Mouse (Mus musculus): ENCODE measurements around the gene Alkbh7. TPM values are rescaled to one million over a fixed set of nuclear protein-coding genes. Genes with fewer than 3 reads are reported as not detected.

Alkbh7 gene
- total and polyA plus RNA-seq, 2 experiments, result 23.2 to 42.0 TPM

DNA sequence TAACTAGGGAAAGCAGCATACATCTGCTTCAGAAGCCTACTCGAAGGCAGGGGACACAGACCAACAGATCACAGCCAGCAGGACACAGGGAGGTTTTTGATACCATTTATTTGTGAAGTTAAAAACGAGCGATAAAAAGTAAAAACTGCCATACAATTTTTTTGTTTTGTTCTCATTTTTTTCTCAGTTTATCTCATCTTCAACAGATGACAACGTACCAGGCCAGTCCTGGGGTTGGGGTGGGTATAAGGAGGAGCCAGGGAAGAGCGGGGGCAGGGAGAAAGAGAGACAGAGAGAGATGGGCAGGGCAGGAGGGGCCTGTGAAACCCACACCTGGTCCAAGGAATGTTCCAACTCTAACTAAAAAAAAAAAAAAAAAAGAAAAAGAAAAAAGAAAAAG, 23.8 kb downstream of the Alkbh7 start:
- TF ChIP-seq POLR2A (IDR thresholded peaks at IDR 0.05; ENCODE audit: extremely low read depth, insufficient read depth, low read length) (no peak), CTCF (IDR thresholded peaks at IDR 0.05; ENCODE audit: low read depth, low read length) (no peak)
- Histone ChIP-seq H3K36me3 (ENCODE audit: control insufficient read depth, insufficient read depth, low read length) (peaks cover 22% of the 10 kb centered on the region), H3K4me3 (ENCODE audit: insufficient read depth, low read depth, low read length) (no peak overlapping the region)

DNA sequence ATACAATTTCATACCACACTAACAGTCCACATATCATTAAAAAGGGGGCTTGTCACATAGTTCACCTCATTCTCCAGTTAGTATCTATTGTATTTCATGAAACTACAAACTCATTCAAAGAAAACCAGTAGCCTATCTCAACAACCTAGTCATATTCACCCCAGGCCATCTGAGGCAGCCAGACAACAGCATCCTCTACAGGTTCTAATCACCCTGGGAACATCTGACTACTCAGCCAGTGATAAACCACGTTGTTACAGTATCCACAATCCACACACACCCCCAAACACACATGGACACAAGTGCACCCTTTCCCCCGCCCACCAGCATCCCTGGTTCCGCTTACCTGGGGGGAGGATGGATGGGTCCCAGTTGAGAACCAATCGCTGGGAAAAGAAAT, 30.3 kb downstream of the Alkbh7 start:
- WGBS, result 87% methylated on average over 4 of the region's 4 CpGs
- H3K27ac ChIP-seq (replicated peaks; ENCODE audit: insufficient read depth, low read depth, low read length), result no peak overlapping the region
- TF ChIP-seq CTCF (IDR thresholded peaks at IDR 0.05; ENCODE audit: low read depth, low read length), result no peak
- no peak for TF ChIP-seq POLR2A (IDR thresholded peaks at IDR 0.05; ENCODE audit: extremely low read depth, insufficient read depth, low read length)
- H3K4me3 ChIP-seq (ENCODE audit: insufficient read depth, low read depth, low read length), result no peak overlapping the region
- no peaks in the 10 kb centered on the region for H3K27me3 ChIP-seq (ENCODE audit: control insufficient read depth, insufficient read depth, low read length)
- DNase-seq (ENCODE audit: extremely low read depth, low read depth, low spot score), result no peak
- peaks cover 8% of the 10 kb centered on the region; the same call in 1 of the 2 replicates for H3K4me1 ChIP-seq (ENCODE audit: control insufficient read depth, insufficient read depth, low read length)
- peaks cover 27% of the 10 kb centered on the region for H3K36me3 ChIP-seq (ENCODE audit: control insufficient read depth, insufficient read depth, low read length)
- H3K9ac ChIP-seq (ENCODE audit: low read depth, low read length), result no peak overlapping the region
- H3K79me2 ChIP-seq (ENCODE audit: control insufficient read depth, insufficient read depth, low read length), result peaks cover 8% of the 10 kb centered on the region

More for the DNA sequence above, 23.8 kb downstream of the Alkbh7 start:
- Histone ChIP-seq H3K27ac (replicated peaks; ENCODE audit: insufficient read depth, low read depth, low read length) (no peak overlapping the region), H3K27me3 (ENCODE audit: control insufficient read depth, insufficient read depth, low read length) (no peaks in the 10 kb centered on the region), H3K79me2 (ENCODE audit: control insufficient read depth, insufficient read depth, low read length) (no peaks in the 10 kb centered on the region), H3K9ac (ENCODE audit: low read depth, low read length) (no peak overlapping the region), H3K4me1 (ENCODE audit: control insufficient read depth, insufficient read depth, low read length) (no peaks in the 10 kb centered on the region)
- DNase-seq (ENCODE audit: extremely low read depth, low read depth, low spot score), result no peak
- 87% methylated on average over 5 of the region's 5 CpGs for WGBS

DNA sequence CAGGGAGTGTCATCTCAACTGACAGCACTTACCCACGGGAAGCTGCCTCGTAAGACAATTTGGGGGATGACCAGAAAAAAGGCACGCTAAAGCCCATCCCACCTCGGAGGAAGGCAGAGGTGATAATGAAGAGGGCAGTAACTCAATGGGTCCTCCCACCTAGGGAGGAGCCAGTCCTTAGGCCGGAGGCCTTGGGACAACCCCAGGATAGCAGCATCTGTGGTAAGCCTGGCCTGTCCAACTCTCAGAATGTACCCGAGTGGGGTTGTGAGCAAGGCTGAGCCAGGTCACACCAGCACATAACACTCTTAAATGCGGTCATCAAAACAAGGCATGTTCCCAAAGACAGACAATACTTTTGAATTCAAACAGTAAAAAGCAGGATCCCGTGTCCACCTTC, 32.6 kb downstream of the Alkbh7 start:
- Histone ChIP-seq H3K27me3 (ENCODE audit: control insufficient read depth, insufficient read depth, low read length) (no peaks in the 10 kb centered on the region), H3K27ac (replicated peaks; ENCODE audit: insufficient read depth, low read depth, low read length) (no peak overlapping the region), H3K4me1 (ENCODE audit: control insufficient read depth, insufficient read depth, low read length) (peaks cover 8% of the 10 kb centered on the region; the same call in 1 of the 2 replicates), H3K36me3 (ENCODE audit: control insufficient read depth, insufficient read depth, low read length) (peaks cover 13% of the 10 kb centered on the region), H3K79me2 (ENCODE audit: control insufficient read depth, insufficient read depth, low read length) (peaks cover 8% of the 10 kb centered on the region), H3K9ac (ENCODE audit: low read depth, low read length) (no peak overlapping the region), H3K4me3 (ENCODE audit: insufficient read depth, low read depth, low read length) (no peak overlapping the region)
- 19% methylated on average over 8 of the region's 8 CpGs for WGBS
- peak; percentile 36 for DNase-seq (ENCODE audit: extremely low read depth, low read depth, low spot score)
- TF ChIP-seq CTCF (IDR thresholded peaks at IDR 0.05; ENCODE audit: low read depth, low read length), result no peak
- TF ChIP-seq POLR2A (IDR thresholded peaks at IDR 0.05; ENCODE audit: extremely low read depth, insufficient read depth, low read length), result no peak

DNA sequence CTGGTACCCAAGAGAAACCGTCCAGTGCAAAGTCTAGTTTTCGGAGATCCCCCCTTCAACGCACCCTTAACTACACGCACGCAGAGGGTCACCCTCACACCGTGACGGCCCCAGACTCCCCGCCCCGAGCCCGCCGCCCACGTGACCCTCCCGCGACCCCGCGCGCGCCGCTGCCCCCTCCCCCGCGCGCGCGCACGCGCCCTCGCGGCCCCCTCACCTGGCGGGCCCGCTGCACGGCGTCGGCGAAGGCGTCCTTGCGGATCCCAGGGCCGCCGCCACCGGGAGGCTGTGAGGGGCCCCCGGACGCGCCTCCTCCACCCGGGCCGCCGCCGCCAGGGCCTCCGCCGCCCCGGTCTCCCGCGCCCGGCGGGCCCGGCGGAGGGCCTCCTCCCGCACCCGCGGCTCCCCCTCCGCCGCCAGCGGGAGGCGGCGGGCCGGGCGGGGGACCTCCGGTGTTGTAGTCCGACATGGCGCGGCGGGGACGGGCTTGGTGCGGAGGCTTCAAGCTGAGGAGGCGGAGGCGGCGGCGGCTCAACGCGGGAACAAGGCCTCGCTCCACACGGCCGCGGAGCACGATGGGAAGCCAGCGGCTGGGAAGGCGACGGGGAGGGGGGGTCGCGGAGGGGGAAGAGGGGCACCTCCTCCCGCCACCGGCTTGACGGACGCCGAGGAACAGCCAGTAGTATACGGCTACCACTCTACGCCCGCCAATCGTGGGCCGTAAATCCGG, 34.0 kb downstream of the Alkbh7 start, which contains the start of gene Khsrp:
Khsrp (minus strand) TSS at position 592 of the 730 bp plus-strand sequence.
- Histone ChIP-seq H3K79me2 (ENCODE audit: control insufficient read depth, insufficient read depth, low read length) (peaks cover 8% of the 10 kb centered on the region), H3K4me3 (ENCODE audit: insufficient read depth, low read depth, low read length) (peak within 1 kb of the TSS; percentile 74), H3K27ac (replicated peaks; ENCODE audit: insufficient read depth, low read depth, low read length) (peak within 1 kb of the TSS; percentile 79), H3K36me3 (ENCODE audit: control insufficient read depth, insufficient read depth, low read length) (peaks cover 8% of the 10 kb centered on the region), H3K9ac (ENCODE audit: low read depth, low read length) (peak within 1 kb of the TSS; percentile 89), H3K4me1 (ENCODE audit: control insufficient read depth, insufficient read depth, low read length) (peaks cover 8% of the 10 kb centered on the region; the same call in 1 of the 2 replicates), H3K27me3 (ENCODE audit: control insufficient read depth, insufficient read depth, low read length) (no peaks in the 10 kb centered on the region)
- TF ChIP-seq POLR2A (IDR thresholded peaks at IDR 0.05; ENCODE audit: extremely low read depth, insufficient read depth, low read length) (peak; percentile 66; the same call in 1 of the 2 replicates), CTCF (IDR thresholded peaks at IDR 0.05; ENCODE audit: low read depth, low read length) (no peak)
- no peak for DNase-seq (ENCODE audit: extremely low read depth, low read depth, low spot score)
- WGBS, result 2% methylated on average over 92 of the region's 99 CpGs

DNA sequence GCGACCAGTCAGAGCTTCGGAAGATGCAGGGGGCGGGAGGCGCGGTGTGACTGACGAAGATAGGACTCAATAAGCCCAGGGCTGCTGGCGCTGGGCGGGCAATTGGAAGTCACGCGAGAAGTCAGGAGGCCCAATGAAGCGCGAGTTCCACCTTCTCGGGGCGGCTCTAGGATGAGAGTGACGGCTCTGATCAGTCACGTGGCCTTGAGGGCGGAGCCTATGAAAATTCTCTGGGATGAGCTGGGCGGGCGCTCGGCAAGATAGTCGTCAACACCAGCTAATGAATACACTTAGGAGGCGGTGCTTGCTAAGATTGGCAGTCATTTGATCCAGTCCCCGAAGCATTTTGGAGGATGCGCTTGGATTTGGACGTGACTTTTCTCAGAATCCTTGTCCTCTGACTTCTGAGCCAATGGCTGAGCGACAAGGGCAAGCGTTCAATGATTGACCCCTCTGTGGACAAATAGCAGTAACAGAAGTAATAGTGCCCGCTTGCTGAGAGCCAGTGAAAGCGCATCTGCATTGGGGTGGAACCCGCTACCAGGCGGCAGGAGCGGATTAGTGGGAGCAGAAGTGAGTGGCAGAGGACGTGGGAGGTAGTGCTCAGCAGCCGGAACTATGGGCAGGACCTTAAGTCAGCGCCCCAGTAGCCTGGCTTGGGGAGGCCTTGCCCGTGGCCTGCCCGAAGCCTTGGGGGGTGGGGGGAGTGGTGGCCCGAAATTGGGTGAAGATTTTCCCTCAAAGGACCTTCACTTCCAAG, 34.7 kb downstream of the Alkbh7 start:
- H3K79me2 ChIP-seq (ENCODE audit: control insufficient read depth, insufficient read depth, low read length), result peaks cover 8% of the 10 kb centered on the region
- H3K27ac ChIP-seq (replicated peaks; ENCODE audit: insufficient read depth, low read depth, low read length), result peak overlapping the region; percentile 79
- WGBS, result under 1% methylated on average over 38 of the region's 38 CpGs
- peaks cover 8% of the 10 kb centered on the region; the same call in 1 of the 2 replicates for H3K4me1 ChIP-seq (ENCODE audit: control insufficient read depth, insufficient read depth, low read length)
- peaks cover 2% of the 10 kb centered on the region for H3K36me3 ChIP-seq (ENCODE audit: control insufficient read depth, insufficient read depth, low read length)
- H3K4me3 ChIP-seq (ENCODE audit: insufficient read depth, low read depth, low read length), result peak overlapping the region; percentile 58
- 0 out of 2 replicates have a peak, but pooled peaks have one; percentile 4 for TF ChIP-seq CTCF (IDR thresholded peaks at IDR 0.05; ENCODE audit: low read depth, low read length)
- peak; percentile 93 for TF ChIP-seq POLR2A (IDR thresholded peaks at IDR 0.05; ENCODE audit: extremely low read depth, insufficient read depth, low read length)
- no peaks in the 10 kb centered on the region for H3K27me3 ChIP-seq (ENCODE audit: control insufficient read depth, insufficient read depth, low read length)
- peak; percentile 100 for DNase-seq (ENCODE audit: extremely low read depth, low read depth, low spot score)
- H3K9ac ChIP-seq (ENCODE audit: low read depth, low read length), result peak overlapping the region; percentile 69

Data from liver, adult 2 months (tissue).